Mouse (Mus musculus): ENCODE measurements around the gene Ribc2.
A peak's percentile ranks its signal among the peaks of the same experiment; 100 is the strongest.

Ribc2 gene

GRCm38 (mm10) chr15:85131275-85132192 is at the start of gene Ribc2, which contains the start of gene Smc1b:
TSS of gene Ribc2 (plus strand) at chr15:85132078.
TSS of gene Smc1b (minus strand) at chr15:85131964.
- no peak for DNase-seq (ENCODE audit: low read depth)

- no peak for DNase-seq (ENCODE audit: low read depth)
These were observed 46.2 kb upstream of the Ribc2 start for GRCm38 (mm10) chr15:85085641-85086040.

DNA sequence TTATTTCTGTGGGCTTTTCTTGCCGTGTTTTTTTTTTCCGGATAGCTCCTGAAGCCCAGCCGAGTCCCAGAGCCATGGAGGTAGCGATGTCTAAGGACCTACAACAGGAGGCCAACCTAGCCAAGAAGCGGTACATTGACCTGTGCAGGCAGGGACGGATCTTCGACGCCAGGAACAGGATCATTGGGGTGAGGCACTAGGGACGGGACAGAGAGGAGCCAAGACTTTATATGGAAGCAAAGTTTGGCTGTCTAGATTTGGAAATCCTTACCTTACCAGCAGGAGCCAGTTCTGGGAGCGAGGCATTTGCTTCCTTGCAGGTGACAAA is 279 bp downstream of the Ribc2 start:
- no peak for DNase-seq (ENCODE audit: low read depth)

GRCm38 (mm10) chr15:85135143-85135542 is 3.3 kb downstream of the Ribc2 start:
- no peak for DNase-seq (ENCODE audit: low read depth)

GRCm38 (mm10) chr15:85141290-85141689 is 9.4 kb downstream of the Ribc2 start:
- DNase-seq (ENCODE audit: low read depth): no peak

- DNase-seq (ENCODE audit: low read depth): no peak
These were observed 10.6 kb downstream of the Ribc2 start for GRCm38 (mm10) chr15:85142441-85142840.

DNA sequence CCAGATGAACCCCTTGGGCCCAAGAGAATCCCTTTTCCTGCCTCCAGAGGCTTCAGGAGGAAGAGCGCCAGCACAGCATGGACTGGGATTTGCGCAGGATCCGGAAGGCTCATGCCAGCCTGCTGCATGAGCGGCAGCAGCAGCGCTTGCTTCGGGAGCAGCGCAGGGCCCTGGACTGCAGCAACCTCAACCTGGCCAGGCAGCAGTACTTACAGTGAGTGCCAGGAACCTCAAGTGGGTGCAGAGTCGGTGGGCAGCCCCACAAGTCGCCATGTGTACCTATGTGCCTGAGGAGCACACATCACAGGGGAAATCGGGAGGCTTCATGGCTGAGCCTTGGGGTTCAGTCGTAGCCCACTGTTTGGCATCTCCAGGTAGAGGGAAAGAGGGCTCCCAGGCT is 11.3 kb downstream of the Ribc2 start:
- no peak for DNase-seq (ENCODE audit: low read depth)

GRCm38 (mm10) chr15:85143747-85144146 is 11.9 kb downstream of the Ribc2 start:
- no peak for DNase-seq (ENCODE audit: low read depth)

DNA sequence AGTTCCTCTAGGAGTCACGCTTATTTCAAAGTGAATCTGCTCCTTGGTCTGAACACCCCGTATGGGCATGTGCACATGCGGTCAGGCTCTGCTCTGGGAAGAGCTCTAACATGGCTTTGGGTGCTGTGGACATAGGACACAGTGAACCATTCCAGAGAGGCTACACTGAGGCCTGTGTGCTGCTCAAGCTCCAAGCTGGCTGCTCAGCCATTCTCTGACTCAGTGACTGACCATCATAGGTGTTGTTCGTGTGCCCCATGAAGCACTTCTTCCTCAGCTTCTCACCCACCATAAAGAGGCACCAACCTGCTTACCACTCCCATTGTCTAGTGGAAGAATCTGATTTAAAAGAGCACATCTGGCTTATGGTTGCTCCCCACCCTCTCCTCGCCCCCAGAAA is 12.4 kb downstream of the Ribc2 start:
- DNase-seq (ENCODE audit: low read depth): no peak

DNA sequence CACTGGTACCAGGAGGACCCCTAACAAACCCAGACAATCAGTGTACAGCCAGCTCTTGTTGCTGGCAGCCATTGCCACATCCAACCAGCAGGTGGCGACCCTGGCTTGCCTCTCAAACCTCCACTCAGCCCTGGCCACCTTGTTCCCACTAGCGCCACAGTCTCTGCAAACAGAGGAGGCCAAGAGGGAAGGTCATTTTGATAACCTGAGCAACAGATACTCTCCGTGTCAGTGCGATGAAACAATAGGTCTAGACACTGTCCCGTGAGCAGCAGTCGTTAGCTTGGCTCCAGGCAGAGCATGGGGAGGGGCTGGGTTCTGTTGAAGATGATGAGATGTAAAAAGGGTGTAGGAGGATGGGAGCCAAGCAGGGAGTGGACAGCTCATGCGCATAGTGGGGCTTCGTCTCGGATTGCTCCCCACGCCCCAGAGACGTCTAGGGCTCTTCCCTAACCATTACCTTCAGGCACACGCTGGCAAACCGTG is 19.6 kb downstream of the Ribc2 start:
- peak; percentile 78 for DNase-seq (ENCODE audit: low read depth)

DNA sequence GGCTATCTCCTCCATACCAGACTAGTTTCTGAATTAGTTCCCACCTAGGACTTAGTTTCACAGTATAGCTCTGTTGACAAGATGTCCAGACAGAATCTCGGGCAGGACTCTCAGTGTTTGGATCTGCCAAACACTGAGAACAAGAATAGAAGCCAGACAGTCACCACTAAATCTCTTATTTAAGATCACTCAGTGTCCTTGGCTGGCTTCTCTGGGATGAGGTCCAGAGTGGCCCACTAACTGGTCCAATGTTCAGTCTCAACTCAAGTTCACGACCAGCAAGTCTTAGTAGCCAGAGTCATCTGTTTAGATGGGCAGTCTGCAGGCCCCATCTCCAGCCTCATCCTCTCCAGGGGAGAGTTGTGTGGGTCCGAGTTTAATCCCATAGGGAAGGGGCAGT is 20.7 kb downstream of the Ribc2 start:
- no peak for DNase-seq (ENCODE audit: low read depth)

DNA sequence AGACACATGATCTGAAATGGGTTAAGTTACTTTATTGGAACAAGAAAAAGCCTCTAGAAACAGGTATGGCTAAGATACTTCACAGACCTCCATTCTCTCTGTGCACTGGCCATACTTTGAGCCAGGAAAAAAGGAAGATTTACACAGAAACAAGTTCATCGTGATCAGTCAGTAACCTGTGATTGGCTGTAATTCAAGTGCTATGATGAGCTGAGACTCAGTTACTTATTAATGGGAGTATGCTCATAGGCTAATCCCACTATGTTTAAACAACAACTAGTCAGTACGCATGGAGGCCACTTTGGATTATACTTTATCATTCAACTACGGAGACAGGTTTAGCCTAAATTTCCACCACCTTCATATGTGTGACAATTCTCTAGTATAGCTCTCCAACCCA is 22.2 kb downstream of the Ribc2 start:
- DNase-seq (ENCODE audit: low read depth): no peak

DNA sequence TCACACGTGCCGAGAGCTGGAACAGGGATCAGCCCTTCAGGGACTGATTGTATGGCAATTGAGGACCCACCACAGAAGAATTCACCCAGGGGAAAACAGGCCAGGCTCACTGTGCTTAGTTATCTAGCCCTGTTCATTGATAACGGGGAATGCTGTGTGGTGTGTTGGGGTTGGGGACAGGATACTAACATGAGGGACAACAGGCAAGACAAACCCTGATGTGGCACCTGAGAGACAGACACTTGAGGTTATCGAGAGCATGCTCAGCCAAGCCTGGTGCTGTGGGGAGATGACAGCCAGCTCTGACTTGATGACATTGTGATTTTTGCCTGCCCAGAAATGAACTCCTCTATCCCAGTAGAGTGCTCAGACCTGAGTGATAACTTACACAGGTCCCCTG is 24.3 kb downstream of the Ribc2 start:
- DNase-seq (ENCODE audit: low read depth): no peak

DNA sequence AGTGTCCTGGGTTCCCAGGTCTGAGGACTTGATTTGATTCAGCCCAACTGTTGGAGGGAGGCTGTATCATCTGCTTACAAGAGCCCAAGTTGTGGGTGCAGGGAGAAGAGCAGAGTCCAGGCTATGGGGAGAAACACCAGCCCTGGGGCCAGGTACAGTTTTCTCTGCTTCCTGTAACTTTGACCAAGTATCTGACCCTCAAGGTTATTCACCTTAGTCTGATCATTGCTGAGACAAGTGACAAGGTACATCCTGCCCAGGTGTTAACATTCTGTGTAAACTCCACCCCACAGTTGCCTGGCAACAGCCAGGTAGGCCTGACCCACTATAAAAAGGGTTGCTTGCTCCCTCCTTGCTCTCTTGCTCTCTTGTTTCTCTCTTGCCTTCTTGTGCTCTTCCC is 29.5 kb downstream of the Ribc2 start:
- no peak for DNase-seq (ENCODE audit: low read depth)

GRCm38 (mm10) chr15:85162693-85163663 is 31.1 kb downstream of the Ribc2 start:
- no peak for DNase-seq (ENCODE audit: low read depth)

DNA sequence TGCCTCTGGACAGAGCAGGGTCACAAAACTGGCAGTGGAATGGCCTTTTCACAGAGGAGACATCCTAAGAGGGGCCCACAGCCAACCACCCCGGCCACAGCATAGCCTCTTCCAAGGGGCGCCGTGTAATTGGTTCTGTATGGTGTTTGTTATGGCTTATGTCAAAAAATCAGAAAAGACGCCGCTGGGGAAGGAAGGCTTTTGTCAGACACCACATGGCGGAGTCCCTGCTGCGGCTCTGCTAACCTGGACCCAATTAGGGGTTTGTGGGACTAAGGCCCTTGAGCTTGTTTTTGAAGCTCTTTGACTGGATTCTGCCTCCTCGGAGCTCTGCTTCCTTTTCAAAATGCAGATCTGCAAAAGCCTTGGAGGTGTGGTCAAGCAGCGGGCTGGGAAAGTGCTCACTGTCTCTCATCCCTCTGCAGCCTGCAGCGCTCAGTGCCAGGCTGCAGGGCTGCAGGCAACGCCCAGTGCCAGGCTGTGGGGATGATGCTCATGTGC is 34.6 kb downstream of the Ribc2 start:
- DNase-seq (ENCODE audit: low read depth): no peak

DNA sequence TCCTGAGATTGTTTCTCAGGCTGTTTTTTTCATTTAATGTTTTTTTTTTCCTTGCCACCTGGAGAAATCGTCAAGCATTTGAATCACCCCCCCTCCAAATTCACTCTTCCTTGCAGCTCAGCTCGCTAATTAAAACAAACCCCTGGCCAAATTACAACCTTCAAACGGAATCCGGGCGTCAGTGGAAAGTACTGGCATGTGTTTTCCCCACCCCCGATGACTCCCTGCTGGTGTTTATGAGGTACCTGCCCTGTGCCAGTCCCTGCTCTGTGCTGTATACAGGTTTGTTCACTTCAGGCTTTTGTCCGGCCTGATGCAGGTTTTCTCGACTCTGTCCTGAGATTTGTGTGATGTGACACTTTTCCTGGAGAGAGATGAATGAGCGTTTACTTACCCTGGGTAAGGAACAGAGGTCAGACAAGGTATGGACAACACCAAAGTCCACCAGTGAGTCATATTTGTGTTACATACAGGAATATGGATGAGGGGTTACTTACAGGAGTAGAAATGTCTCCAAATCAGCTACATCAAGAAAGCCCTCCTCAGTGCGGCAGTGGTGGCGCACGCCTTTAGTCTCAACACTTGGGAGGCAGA is 35.3 kb downstream of the Ribc2 start:
- DNase-seq (ENCODE audit: low read depth): no peak

DNA sequence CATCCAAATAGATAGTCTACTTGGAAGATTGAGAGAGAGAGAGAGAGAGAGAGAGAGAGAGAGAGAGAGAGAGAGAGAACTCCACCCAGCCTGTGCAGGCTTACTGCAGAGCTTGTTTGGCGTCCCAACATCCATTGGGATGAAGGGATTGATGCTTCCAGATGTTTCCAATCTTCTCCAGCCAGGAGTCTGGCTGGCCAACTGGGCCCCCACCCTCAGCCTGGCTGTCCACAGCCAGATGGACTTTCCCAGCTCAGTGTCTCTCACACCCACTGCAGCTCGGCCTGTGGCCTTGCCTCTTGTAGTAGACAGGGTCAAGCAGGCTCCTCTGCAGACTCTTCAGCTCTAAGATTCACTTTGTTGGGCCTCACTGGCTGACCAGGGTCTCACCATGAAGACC is 40.2 kb downstream of the Ribc2 start:
- no peak for DNase-seq (ENCODE audit: low read depth)

DNA sequence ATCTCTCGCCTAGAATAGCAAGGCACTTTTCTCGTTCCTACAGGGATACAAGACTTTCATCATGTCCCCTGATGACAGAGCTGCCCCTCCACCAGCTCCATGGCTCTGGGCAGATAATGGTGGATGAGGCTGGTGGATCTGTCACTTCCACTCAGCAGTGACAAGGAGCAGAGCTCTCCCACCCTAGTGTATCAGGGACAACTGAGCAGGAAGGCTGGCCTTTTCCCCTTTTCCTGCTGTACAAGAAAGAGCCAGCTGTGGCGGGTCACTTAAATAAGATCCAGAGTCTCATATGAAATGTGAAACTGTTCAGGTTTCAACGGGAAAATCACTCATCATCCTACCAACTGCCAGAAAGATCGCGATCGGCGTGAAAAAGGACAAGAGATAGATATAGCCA is 41.5 kb downstream of the Ribc2 start:
- no peak for DNase-seq (ENCODE audit: low read depth)

- DNase-seq (ENCODE audit: low read depth): no peak
These were observed 42.2 kb downstream of the Ribc2 start for GRCm38 (mm10) chr15:85174060-85174459.

DNA sequence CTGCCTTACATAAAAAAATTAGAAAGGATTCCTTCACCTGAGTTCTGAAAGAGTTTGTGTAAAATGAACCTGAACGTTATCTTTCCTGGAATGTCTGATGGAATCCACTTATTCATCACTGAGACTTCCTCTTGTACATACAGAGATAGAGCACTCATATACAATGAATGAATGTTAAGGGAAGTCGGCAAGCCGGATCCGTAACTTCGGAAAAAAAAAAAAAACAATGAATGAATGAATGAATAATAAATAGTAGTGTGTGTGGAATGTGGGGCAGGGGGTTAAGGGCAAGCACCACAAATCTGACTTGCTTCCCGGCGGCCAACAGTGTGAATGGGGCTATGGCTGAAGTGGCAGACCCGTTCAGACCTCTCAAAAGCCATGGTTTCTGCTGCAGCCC is 45.7 kb downstream of the Ribc2 start:
- peak; percentile 99 for DNase-seq (ENCODE audit: low read depth)

- no peak for DNase-seq (ENCODE audit: low read depth)
These were observed 46.3 kb downstream of the Ribc2 start for GRCm38 (mm10) chr15:85178172-85178571.

Measured in naive thymus-derived CD4-positive, alpha-beta T cell, adult 2 months (primary cell).